Mouse (Mus musculus): ENCODE results near the gene Rabepk. TPM values are rescaled to one million over a fixed set of nuclear protein-coding genes. Genes with fewer than 3 reads are reported as not detected.

Rabepk gene
- 28.4 TPM for polyA plus RNA-seq (2017; shearing (Covaris generic))

GRCm38 (mm10) chr2:34799357-34800256, at the start of gene Rabepk:
Rabepk (minus strand) TSS chr2:34799912.

GRCm38 (mm10) chr2:34832766-34833457, 33.2 kb upstream of the Rabepk start, which contains the start of gene Gm34653:
Gm34653 (plus strand) TSS chr2:34833007.

GRCm38 (mm10) chr2:34825827-34826459, 26.2 kb upstream of the Rabepk start, which contains the start of gene Fbxw2:
Fbxw2 (minus strand) TSS chr2:34826311.

GRCm38 (mm10) chr2:34771368-34772226, 28.1 kb downstream of the Rabepk start, which contains the start of gene Hspa5:
Hspa5 (plus strand) TSS chr2:34771970.

GRCm38 (mm10) chr2:34754551-34755358, 45.0 kb downstream of the Rabepk start, which contains the start of gene Gapvd1:
Gapvd1 (minus strand) TSS chr2:34755232.

Other genes with a start within 250 kb of the Rabepk start
- 88.0 TPM for gene Gapvd1, start 44.7 kb downstream of the Rabepk start, polyA plus RNA-seq (2017; shearing (Covaris generic))
- 1,088 TPM for gene Hspa5, start 27.9 kb downstream of the Rabepk start, polyA plus RNA-seq (2017; shearing (Covaris generic))
- gene Fbxw2, start 26.4 kb upstream of the Rabepk start, polyA plus RNA-seq (2017; shearing (Covaris generic)), result 148 TPM
- not detected for gene Gm34653, start 33.1 kb upstream of the Rabepk start, polyA plus RNA-seq (2017; shearing (Covaris generic))
- not detected for gene Cutal, start 74.5 kb upstream of the Rabepk start, polyA plus RNA-seq (2017; shearing (Covaris generic))
- gene Psmd5, start 75.1 kb upstream of the Rabepk start, polyA plus RNA-seq (2017; shearing (Covaris generic)), result 37.8 TPM
- gene Phf19, start 114.1 kb upstream of the Rabepk start, polyA plus RNA-seq (2017; shearing (Covaris generic)), result 2.5 TPM
- gene Traf1, start 161.9 kb upstream of the Rabepk start, polyA plus RNA-seq (2017; shearing (Covaris generic)), result 1,228 TPM

All from effector memory CD4-positive, alpha-beta T cell, adult 5 months (primary cell).